ENCODE assay signal across 11 mouse cellular contexts in the genomic region with DNA sequence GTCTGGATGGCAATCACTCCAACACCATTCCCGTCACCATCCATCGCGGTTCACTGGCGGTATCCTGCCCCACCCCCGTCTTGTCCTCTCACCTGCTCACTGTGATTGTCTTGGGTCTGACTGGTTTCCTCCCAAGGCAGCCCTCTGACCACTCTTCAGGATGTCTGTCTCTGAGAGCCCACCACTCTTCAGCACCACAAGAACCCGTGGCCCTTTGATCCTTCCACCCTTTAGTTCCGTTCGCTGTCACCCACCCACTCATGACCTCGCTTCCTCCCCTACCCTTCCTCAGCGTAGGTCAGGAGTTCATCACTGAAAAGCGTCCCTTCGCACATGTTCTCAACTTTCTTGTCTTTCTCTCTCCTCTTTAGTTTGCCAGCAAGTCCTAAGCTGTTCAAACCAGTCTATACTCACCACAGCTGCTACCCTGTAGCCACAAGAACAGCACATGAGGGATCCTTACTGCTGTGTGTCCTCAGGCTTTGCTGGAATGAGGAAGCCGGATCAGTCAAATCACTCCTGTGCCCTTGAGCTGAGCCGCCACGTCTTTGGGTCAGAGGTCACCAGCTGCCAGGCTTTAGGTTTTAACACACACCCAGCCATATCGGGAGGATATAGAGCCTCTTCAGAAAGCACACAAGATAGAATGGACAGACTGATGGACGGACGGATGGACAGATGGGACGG. TPM values are rescaled to one million over a fixed set of nuclear protein-coding genes. Genes with fewer than 3 reads are reported as not detected.
DNase-seq lines count a peak whose midpoint lies in the region; ATAC-seq and TF ChIP-seq lines count a peak whose summit lies in the region.
"Had no signal": no experiment of that assay in that cellular context is flagged by ENCODE, and none has a peak within 500 bp of the region (broad histone marks: within the 10 kb centered on the region; RNA-seq: fewer than 3 reads in every experiment).

No protein-coding gene starts in this region.

- no peak overlapping the region for H3K4me2 ChIP-seq in kidney, embryonic 14.5 days (replicated peaks; ENCODE audit: low read depth, low read length)
- H3K4me2 ChIP-seq: embryonic facial prominence, embryonic 13.5 days; limb, embryonic 13.5 days had no signal

- no peak overlapping the region for H3K27ac ChIP-seq in kidney, embryonic 14.5 days (ENCODE audit: low read depth, low read length)
- H3K27ac ChIP-seq in layer of hippocampus, adult 2 months = no peak overlapping the region
- H3K27ac ChIP-seq: embryonic facial prominence, embryonic 13.5 days; limb, embryonic 13.5 days had no signal

- no peak overlapping the region for H3K9ac ChIP-seq in kidney, embryonic 14.5 days (ENCODE audit: low read depth, low read length)
- H3K9ac ChIP-seq: embryonic facial prominence, embryonic 13.5 days; limb, embryonic 13.5 days had no signal

- H3K9me3 ChIP-seq in kidney, embryonic 14.5 days (ENCODE audit: control insufficient read depth, low read length) = no peaks in the 10 kb centered on the region
- H3K9me3 ChIP-seq: embryonic facial prominence, embryonic 13.5 days; limb, embryonic 13.5 days had no signal

- 0 out of 2 replicates have a peak, but pooled peaks cover 8% of the 10 kb centered on the region for H3K4me1 ChIP-seq in kidney, embryonic 14.5 days (ENCODE audit: control insufficient read depth, insufficient read depth, low read length)
- H3K4me1 ChIP-seq: embryonic facial prominence, embryonic 13.5 days; limb, embryonic 13.5 days had no signal

- DNase-seq in kidney, adult 8-10 months = no peak
- peak; percentile 20 to 22 for DNase-seq in spleen, postnatal 36 days (ENCODE audit: low spot score in 2 of 2)
- DNase-seq in spleen, postnatal 10 days (ENCODE audit: low spot score in 2 of 2) = no peak
- DNase-seq in urinary bladder, postnatal 25 days (ENCODE audit: low spot score) = no peak
- no peak for DNase-seq in adrenal gland, adult 18-20 months (ENCODE audit: low spot score in 2 of 2)
- no peak for DNase-seq in layer of hippocampus, adult 2 months (ENCODE audit: low spot score in 2 of 2)

- H3K27me3 ChIP-seq in kidney, embryonic 14.5 days (ENCODE audit: control insufficient read depth, insufficient read depth, low read length) = no peaks in the 10 kb centered on the region
- H3K27me3 ChIP-seq: embryonic facial prominence, embryonic 13.5 days; limb, embryonic 13.5 days had no signal

- H3K36me3 ChIP-seq in kidney, embryonic 14.5 days (ENCODE audit: control insufficient read depth, insufficient read depth, low read length) = no peaks in the 10 kb centered on the region
- H3K36me3 ChIP-seq: embryonic facial prominence, embryonic 13.5 days; limb, embryonic 13.5 days had no signal

- 55% methylated on average over 19 of the region's 19 CpGs for WGBS in kidney, embryonic 14.5 days

- TF ChIP-seq CTCF in layer of hippocampus, adult 2 months (conservative IDR thresholded peaks at IDR 0.05) = no peak

- no peak overlapping the region for H3K4me3 ChIP-seq in kidney, embryonic 14.5 days (ENCODE audit: low read length)
- no peak overlapping the region for H3K4me3 ChIP-seq in layer of hippocampus, adult 2 months
- H3K4me3 ChIP-seq: embryonic facial prominence, embryonic 13.5 days; limb, embryonic 13.5 days had no signal

- ATAC-seq in kidney, embryonic 14.5 days (ENCODE audit: low FRiP score, low TSS enrichment) = 0 out of 2 replicates have a peak, but pooled peaks have one; percentile 54
- peak; percentile 30 for ATAC-seq in megakaryocyte, adult 5-6 weeks (ENCODE audit: poor library complexity, severe bottlenecking)

RNA-seq across cellular contexts. Expression of a gene that starts 32.3 kb away (rescaled TPM):
- polyA plus RNA-seq in kidney, embryonic 14.5 days (2014; fragmentation: Nextera tagmentation; extraction: Ambion mirVana) = 756 and 811 TPM in 2 replicates
- total RNA-seq in megakaryocyte, adult 5-6 weeks (2015) = 288 and 324 TPM in 2 replicates
- total RNA-seq in megakaryocyte, adult 5-6 weeks (2017) = 271 and 290 TPM in 2 replicates
- 100 to 1,000 TPM; 124 to 133 TPM for total RNA-seq in adrenal gland, adult 18-20 months (2021)
- 100 to 1,000 TPM; 116 to 132 TPM for total RNA-seq in layer of hippocampus, adult 2 months (2021)

RNA-seq across cellular contexts. Expression of a gene that starts 32.4 kb away (rescaled TPM):
- polyA plus RNA-seq in kidney, embryonic 14.5 days (2014; fragmentation: Nextera tagmentation; extraction: Ambion mirVana) = 0.11 TPM in 1 of 2 replicates, not detected in the other
- total RNA-seq in megakaryocyte, adult 5-6 weeks (2015) = not detected in 2 replicates
- total RNA-seq in megakaryocyte, adult 5-6 weeks (2017) = 0.15 TPM in 1 of 2 replicates, not detected in the other
- not detected for total RNA-seq in adrenal gland, adult 18-20 months (2021)
- total RNA-seq in layer of hippocampus, adult 2 months (2021) = under 1 TPM; 0.15 to 0.28 TPM
- total RNA-seq: gastrocnemius, adult 18-20 months had no signal
- polyA plus RNA-seq: embryonic facial prominence, embryonic 13.5 days had no signal

RNA-seq across cellular contexts. Expression of a gene that starts 47.6 kb away (rescaled TPM):
- polyA plus RNA-seq in kidney, embryonic 14.5 days (2014; fragmentation: Nextera tagmentation; extraction: Ambion mirVana) = 14.1 and 16.4 TPM in 2 replicates
- total RNA-seq in megakaryocyte, adult 5-6 weeks (2015) = 6.3 and 8.2 TPM in 2 replicates
- 3.0 and 5.1 TPM in 2 replicates for total RNA-seq in megakaryocyte, adult 5-6 weeks (2017)
- total RNA-seq in adrenal gland, adult 18-20 months (2021) = 10 to 100 TPM; 17.7 to 22.6 TPM
- 1 to 10 TPM; 3.8 to 5.4 TPM for total RNA-seq in layer of hippocampus, adult 2 months (2021)

RNA-seq across cellular contexts. Expression of a gene that starts 49.4 kb away (rescaled TPM):
- polyA plus RNA-seq in kidney, embryonic 14.5 days (2014; fragmentation: Nextera tagmentation; extraction: Ambion mirVana) = 49.0 and 61.9 TPM in 2 replicates
- total RNA-seq in megakaryocyte, adult 5-6 weeks (2015) = 13.7 and 21.6 TPM in 2 replicates
- 13.4 and 16.2 TPM in 2 replicates for total RNA-seq in megakaryocyte, adult 5-6 weeks (2017)
- 1 to 10 TPM; 6.5 to 7.0 TPM for total RNA-seq in adrenal gland, adult 18-20 months (2021)
- total RNA-seq in layer of hippocampus, adult 2 months (2021) = 1 to 10 TPM; 5.1 to 6.1 TPM

Comparison
In these comparisons a context has a peak if more than half of its experiments do, and no peak if none do; other contexts are left out.
1. DNase-seq: peak in spleen, postnatal 36 days (2 of 2); none in kidney, adult 8-10 months (0 of 2), spleen, postnatal 10 days (0 of 2), urinary bladder, postnatal 25 days (single experiment), adrenal gland, adult 18-20 months (0 of 2) and layer of hippocampus, adult 2 months (0 of 2).